Mouse (Mus musculus) stomach, embryonic 14.5 days (tissue): ENCODE results near the gene Rtp4. TPM values are rescaled to one million over a fixed set of nuclear protein-coding genes. Genes with fewer than 3 reads are reported as not detected.

Experiments
- ATAC-seq: fragments of 200-750 bp; cut with Nextera tagmentation; 2 replicates; pipeline ENCODE4 v1.8.0; 2017; ENCODE audit warnings: low read depth, moderate TSS enrichment; ENCODE audit not compliant: insufficient number of reproducible peaks, insufficient read depth, low FRiP score
- H3K27ac ChIP-seq: fragments of 300-500 bp; sonication (generic); 2 replicates; pipeline ENCODE4 v1.5.1; 2014; ENCODE audit warnings: mild to moderate bottlenecking, low read length, moderate library complexity, mixed read lengths
- H3K27me3 ChIP-seq: fragments of 300-500 bp; sonication (generic); 2 replicates; pipeline ENCODE4 v1.6.1; 2014; ENCODE audit warnings: low read length, control low read depth, mixed read lengths; ENCODE audit not compliant: control insufficient read depth, insufficient read depth
- H3K36me3 ChIP-seq: fragments of 300-500 bp; sonication (generic); 2 replicates; pipeline ENCODE4 v1.6.1; 2014; ENCODE audit warnings: mild to moderate bottlenecking, control low read depth, low read length, moderate library complexity, mixed read lengths; ENCODE audit not compliant: control insufficient read depth, insufficient read depth
- H3K4me1 ChIP-seq: fragments of 300-500 bp; sonication (generic); 2 replicates; pipeline ENCODE4 v1.6.1; 2014; ENCODE audit warnings: low read length, control low read depth, mixed read lengths; ENCODE audit not compliant: control insufficient read depth, insufficient read depth
- H3K4me2 ChIP-seq: fragments of 300-500 bp; sonication (generic); replicated peaks from 2 replicates; pipeline ENCODE4 v1.6.1; 2014; ENCODE audit warnings: low read depth, low read length, control low read depth
- H3K4me3 ChIP-seq: fragments of 300-500 bp; sonication (generic); 2 replicates; pipeline ENCODE4 v1.5.1; 2014; ENCODE audit warnings: low read depth, low read length, control low read depth
- H3K9ac ChIP-seq: fragments of 300-500 bp; sonication (generic); replicated peaks from 2 replicates; pipeline ENCODE4 v1.6.1; 2014; ENCODE audit warnings: low read depth, mild to moderate bottlenecking, control low read depth, low read length, moderate library complexity, mixed read lengths
- H3K9me3 ChIP-seq: fragments of 300-500 bp; sonication (generic); 2 replicates; pipeline ENCODE4 v1.6.1; 2016; ENCODE audit warnings: low read depth, low read length, control low read depth; ENCODE audit not compliant: control insufficient read depth
- WGBS: fragments of 180-500 bp; shearing (Covaris S2); extraction: QIAGEN DNeasy Blood & Tissue Kit; methylation state at CpG from one replicate; pipeline ENCODE4 v1.1.7; 2014; 5-methylcytosine and 5-hydroxymethylcytosine counted together
- polyA plus RNA-seq: library from polyadenylated mRNA; unstranded; fragments of >200 nt; fragmentation: Nextera tagmentation; extraction: Ambion mirVana; gene quantifications from 2 replicates; pipeline ENCODE4 v1.2.1, GENCODE M21; 2014

The Rtp4 gene
- polyA plus RNA-seq, 1 experiment from 2014 or later, result 4.8 TPM

GRCm38 (mm10) chr16:23568369-23568958 lies 48.4 kb downstream of the Rtp4 start:
- no peaks in the 10 kb centered on the region for H3K36me3 ChIP-seq
- no peak overlapping the region for H3K9ac ChIP-seq
- H3K4me2 ChIP-seq, result no peak overlapping the region
- no peak for ATAC-seq
- no peak overlapping the region for H3K27ac ChIP-seq
- no peaks in the 10 kb centered on the region for H3K27me3 ChIP-seq
- H3K9me3 ChIP-seq, result no peaks in the 10 kb centered on the region
- no peak overlapping the region for H3K4me3 ChIP-seq
- 47% methylated on average over 4 of the region's 4 CpGs for WGBS
- no peaks in the 10 kb centered on the region for H3K4me1 ChIP-seq

GRCm38 (mm10) chr16:23574561-23574960 lies 54.5 kb downstream of the Rtp4 start:
- no peak for ATAC-seq

GRCm38 (mm10) chr16:23591119-23592105 lies 71.3 kb downstream of the Rtp4 start:
- no peak overlapping the region for H3K4me3 ChIP-seq
- WGBS, result 82% methylated on average over 5 of the region's 5 CpGs
- no peak overlapping the region for H3K9ac ChIP-seq
- H3K9me3 ChIP-seq, result no peaks in the 10 kb centered on the region
- no peaks in the 10 kb centered on the region for H3K4me1 ChIP-seq
- H3K27me3 ChIP-seq, result no peaks in the 10 kb centered on the region
- no peak overlapping the region for H3K27ac ChIP-seq
- H3K4me2 ChIP-seq, result no peak overlapping the region
- no peak for ATAC-seq
- no peaks in the 10 kb centered on the region for H3K36me3 ChIP-seq

More at GRCm38 (mm10) chr16:23574561-23574960, 54.5 kb downstream of the Rtp4 start:
- Histone ChIP-seq H3K4me3 (no peak overlapping the region), H3K9me3 (no peaks in the 10 kb centered on the region), H3K27ac (no peak overlapping the region), H3K36me3 (no peaks in the 10 kb centered on the region), H3K27me3 (no peaks in the 10 kb centered on the region), H3K4me2 (no peak overlapping the region), H3K4me1 (no peaks in the 10 kb centered on the region), H3K9ac (no peak overlapping the region)
- WGBS, result 91% methylated on average over 2 of the region's 2 CpGs

- no peaks in the 10 kb centered on the region for H3K4me1 ChIP-seq
- ATAC-seq, result no peak
- H3K4me3 ChIP-seq, result no peak overlapping the region
- H3K9me3 ChIP-seq, result no peaks in the 10 kb centered on the region
- H3K9ac ChIP-seq, result no peak overlapping the region
- no peaks in the 10 kb centered on the region for H3K36me3 ChIP-seq
- no peak overlapping the region for H3K27ac ChIP-seq
- no peak overlapping the region for H3K4me2 ChIP-seq
- no peaks in the 10 kb centered on the region for H3K27me3 ChIP-seq
Measured at GRCm38 (mm10) chr16:23592501-23592900, 72.4 kb downstream of the Rtp4 start.

GRCm38 (mm10) chr16:23596696-23597095 lies 76.6 kb downstream of the Rtp4 start:
- no peak overlapping the region for H3K9ac ChIP-seq
- H3K4me3 ChIP-seq, result no peak overlapping the region
- H3K4me2 ChIP-seq, result no peak overlapping the region
- ATAC-seq, result no peak
- no peaks in the 10 kb centered on the region for H3K4me1 ChIP-seq
- H3K27ac ChIP-seq, result no peak overlapping the region
- H3K9me3 ChIP-seq, result no peaks in the 10 kb centered on the region
- H3K36me3 ChIP-seq, result no peaks in the 10 kb centered on the region
- 89% methylated on average over 3 of the region's 3 CpGs for WGBS
- H3K27me3 ChIP-seq, result no peaks in the 10 kb centered on the region

- H3K4me2 ChIP-seq, result no peak overlapping the region
- ATAC-seq, result no peak
- H3K27ac ChIP-seq, result no peak overlapping the region
- no peaks in the 10 kb centered on the region for H3K27me3 ChIP-seq
- H3K4me1 ChIP-seq, result no peaks in the 10 kb centered on the region
- no peaks in the 10 kb centered on the region for H3K9me3 ChIP-seq
- H3K36me3 ChIP-seq, result no peaks in the 10 kb centered on the region
- no peak overlapping the region for H3K4me3 ChIP-seq
- H3K9ac ChIP-seq, result no peak overlapping the region
Measured at GRCm38 (mm10) chr16:23597968-23598367, 77.9 kb downstream of the Rtp4 start.

- no peak overlapping the region for H3K4me3 ChIP-seq
- H3K4me1 ChIP-seq, result no peaks in the 10 kb centered on the region
- no peak overlapping the region for H3K27ac ChIP-seq
- H3K27me3 ChIP-seq, result no peaks in the 10 kb centered on the region
- H3K4me2 ChIP-seq, result no peak overlapping the region
- no peak overlapping the region for H3K9ac ChIP-seq
- no peak for ATAC-seq
- 67% methylated on average over 2 of the region's 2 CpGs for WGBS
- no peaks in the 10 kb centered on the region for H3K9me3 ChIP-seq
- H3K36me3 ChIP-seq, result no peaks in the 10 kb centered on the region
Measured at GRCm38 (mm10) chr16:23606220-23606619, 86.1 kb downstream of the Rtp4 start.

- no peak for ATAC-seq
- 88% methylated on average over 7 of the region's 7 CpGs for WGBS
Measured at GRCm38 (mm10) chr16:23606651-23607050, 86.6 kb downstream of the Rtp4 start.

More at GRCm38 (mm10) chr16:23606651-23607050, 86.6 kb downstream of the Rtp4 start:
- H3K27me3 ChIP-seq, result no peaks in the 10 kb centered on the region
- H3K4me3 ChIP-seq, result no peak overlapping the region
- no peak overlapping the region for H3K4me2 ChIP-seq
- H3K4me1 ChIP-seq, result no peaks in the 10 kb centered on the region
- H3K9ac ChIP-seq, result no peak overlapping the region
- no peaks in the 10 kb centered on the region for H3K9me3 ChIP-seq
- no peak overlapping the region for H3K27ac ChIP-seq
- no peaks in the 10 kb centered on the region for H3K36me3 ChIP-seq
